Comparison of ENCODE assay signal across 24 mouse cellular contexts in genomic region chr9:106626282-106626681, GRCm38 (mm10). TPM values are rescaled to one million over a fixed set of nuclear protein-coding genes. Genes with fewer than 3 reads are reported as not detected.
"Had no signal": no experiment of that assay in that cellular context is flagged by ENCODE, and none has a peak within 500 bp of the region (broad histone marks: within the 10 kb centered on the region; RNA-seq: fewer than 3 reads in every experiment).

Gene Iqcf6 (plus strand): TSS chr9:106626582.

- H3K9me3 ChIP-seq: midbrain, embryonic 10.5 days; midbrain, embryonic 12.5 days; neural tube, embryonic 13.5 days; neural tube, embryonic 15.5 days; stomach, embryonic 15.5 days had no signal

- H3K4me1 ChIP-seq: midbrain, embryonic 10.5 days; midbrain, embryonic 12.5 days; neural tube, embryonic 13.5 days; neural tube, embryonic 15.5 days; stomach, embryonic 15.5 days had no signal

- H3K36me3 ChIP-seq: midbrain, embryonic 10.5 days; midbrain, embryonic 12.5 days; neural tube, embryonic 13.5 days; neural tube, embryonic 15.5 days; stomach, embryonic 15.5 days had no signal

- H3K4me3 ChIP-seq: midbrain, embryonic 10.5 days; midbrain, embryonic 12.5 days; myocyte; neural tube, embryonic 13.5 days; neural tube, embryonic 15.5 days; stomach, embryonic 15.5 days had no signal

- H3K9ac ChIP-seq: lung, embryonic 14.5 days; midbrain, embryonic 12.5 days; neural tube, embryonic 13.5 days; neural tube, embryonic 15.5 days; stomach, embryonic 15.5 days had no signal

- H3K27ac ChIP-seq: midbrain, embryonic 10.5 days; midbrain, embryonic 12.5 days; neural tube, embryonic 13.5 days; neural tube, embryonic 15.5 days; stomach, embryonic 15.5 days; stomach, postnatal 0 days had no signal

- DNase-seq: lung, adult 18-20 months; lung, embryonic 14.5 days; lung, postnatal 10 days; lung, postnatal 4 days; midbrain, embryonic 14.5 days; right cerebral cortex, postnatal 14 days; thymus, adult 2 months; thymus, postnatal 25 days; thymus, postnatal 4 days had no signal

- H3K27me3 ChIP-seq: midbrain, embryonic 12.5 days; neural tube, embryonic 13.5 days; neural tube, embryonic 15.5 days; stomach, embryonic 15.5 days had no signal

RNA-seq across cellular contexts. Expression of gene Iqcf6, which starts in this region (rescaled TPM):
- total RNA-seq: megakaryocyte, adult 5-6 weeks; megakaryocyte-erythroid progenitor cell, adult 5-6 weeks had no signal
- polyA plus RNA-seq: liver, embryonic 16.5 days; lung, embryonic 14.5 days; lung, embryonic 16.5 days; midbrain, embryonic 10.5 days; midbrain, embryonic 12.5 days; midbrain, embryonic 14.5 days; midbrain, embryonic 16.5 days; myocyte; neural tube, embryonic 11.5 days; neural tube, embryonic 13.5 days; neural tube, embryonic 15.5 days; spleen, adult 2 months; stomach, embryonic 15.5 days; stomach, postnatal 0 days; thymus, adult 2 months; urinary bladder, adult 2 months had no signal
